In genomic region chr9:22313218-22313617, GRCm38 (mm10) we compare ENCODE assay signal across 15 mouse cellular contexts. TPM values are rescaled to one million over a fixed set of nuclear protein-coding genes. Genes with fewer than 3 reads are reported as not detected.
DNase-seq lines count a peak whose midpoint lies in the region; ATAC-seq lines count a peak whose summit lies in the region.
"Had no signal": no experiment of that assay in that cellular context is flagged by ENCODE, and none has a peak within 500 bp of the region (broad histone marks: within the 10 kb centered on the region; RNA-seq: fewer than 3 reads in every experiment).

No protein-coding gene starts in this region.

- peak; percentile 38 for ATAC-seq in megakaryocyte, adult 5-6 weeks (ENCODE audit: poor library complexity, severe bottlenecking)
- no peak for ATAC-seq in CD4-positive, CD25-positive, alpha-beta regulatory T cell, adult 4 months
- ATAC-seq: Patski had no signal

- DNase-seq in kidney, adult 9 months = peak; percentile 76
- no peak for DNase-seq in kidney, postnatal 4 days
- DNase-seq in MEL-GATA-1-ER (ENCODE audit: extremely low read depth, low read depth) = peak; percentile 54
- DNase-seq in kidney, postnatal 25 days = peak; percentile 15 to 67
- DNase-seq in layer of hippocampus, adult 11-12 months (ENCODE audit: low spot score) = no peak
- DNase-seq in frontal cortex, adult 2 months (ENCODE audit: extremely low spot score in 1 of 2, low spot score in 1 of 2) = no peak
- DNase-seq: cerebellum, adult 8-10 months; embryo, embryonic 11 days; gastrocnemius, postnatal 36 days; layer of hippocampus, adult 9-11 months; liver, embryonic 13.5 days; right cerebral cortex, postnatal 4 days had no signal

RNA-seq across cellular contexts. Expression of gene Zfp810, which starts 5.8 kb away (rescaled TPM):
- 6.2 and 9.1 TPM in 2 replicates for total RNA-seq in megakaryocyte, adult 5-6 weeks (2015)
- total RNA-seq in megakaryocyte, adult 5-6 weeks (2017) = 8.2 and 11.6 TPM in 2 replicates
- 10 to 100 TPM in 1 of 2 experiments, 1 to 10 TPM in 1; 10.0 to 15.8 TPM for polyA plus RNA-seq in CD4-positive, CD25-positive, alpha-beta regulatory T cell, adult 4 months (2017; shearing (Covaris generic))
- polyA plus RNA-seq in frontal cortex, adult 2 months (2012; rRNA removed) = 17.6 and 21.3 TPM in 2 replicates

RNA-seq across cellular contexts. Expression of gene Zfp599, which starts 53.5 kb away (rescaled TPM):
- 0.33 and 0.80 TPM in 2 replicates for total RNA-seq in megakaryocyte, adult 5-6 weeks (2015)
- total RNA-seq in megakaryocyte, adult 5-6 weeks (2017) = 0.85 and 1.8 TPM in 2 replicates
- polyA plus RNA-seq in CD4-positive, CD25-positive, alpha-beta regulatory T cell, adult 4 months (2017; shearing (Covaris generic)) = 1 to 10 TPM; 7.1 to 7.4 TPM
- 1.3 and 1.7 TPM in 2 replicates for polyA plus RNA-seq in frontal cortex, adult 2 months (2012; rRNA removed)
- total RNA-seq: gastrocnemius, postnatal 36 days had no signal

Comparison
In these comparisons a context has a peak if more than half of its experiments do, and no peak if none do; other contexts are left out.
1. DNase-seq: peak in kidney, adult 9 months (single experiment), MEL-GATA-1-ER (single experiment) and kidney, postnatal 25 days (2 of 2); none in kidney, postnatal 4 days (0 of 2), layer of hippocampus, adult 11-12 months (single experiment) and frontal cortex, adult 2 months (0 of 2).